Mouse (Mus musculus): ENCODE measurements around the gene Smc5.

DNA sequence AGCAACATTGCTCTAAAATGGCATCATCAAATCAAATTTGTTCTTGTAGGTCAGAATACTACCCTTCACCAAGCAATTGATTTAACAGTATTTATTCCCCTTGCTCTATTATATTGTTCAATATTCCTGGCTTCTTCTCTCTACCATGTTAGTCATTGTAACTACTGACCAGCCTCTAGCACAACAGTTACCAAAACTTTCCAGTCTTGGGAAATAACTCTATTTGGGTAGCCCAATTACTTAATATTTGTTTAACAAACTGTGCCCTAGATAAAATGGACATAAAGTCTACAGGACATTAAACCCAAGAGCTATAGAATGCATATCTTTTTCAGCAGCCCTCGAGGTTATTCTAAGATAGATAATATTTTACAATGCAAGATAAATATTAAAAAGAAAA lies 15.6 kb upstream of the Smc5 start:
- TF ChIP-seq CTCF (conservative IDR thresholded peaks at IDR 0.05; ENCODE audit: low read length) (no peak), NANOG (IDR thresholded peaks at IDR 0.05; ENCODE audit: borderline replicate concordance, low read length) (no peak), POU5F1 (IDR thresholded peaks at IDR 0.05; ENCODE audit: borderline replicate concordance, low read length) (no peak)
